Mouse (Mus musculus) embryonic fibroblast, embryonic 13.5 days (primary cell): ENCODE measurements around the gene Drg1.
"Not testable (repeated sequence)": the region's sequence is repeated elsewhere in the genome, so short reads cannot be mapped to it uniquely, and the experiment has no call there.

Source experiments
- CTCF ChIP-seq: IDR thresholded peaks from 2 replicates; pipeline ENCODE4 v1.5.1; 2011; ENCODE audit warnings: mild to moderate bottlenecking, control low read depth, low read length, moderate library complexity, borderline replicate concordance; ENCODE audit not compliant: insufficient read depth
- POLR2A ChIP-seq: IDR thresholded peaks from 2 replicates; pipeline ENCODE4 v1.6.1; 2011; ENCODE audit warnings: low read depth, mild to moderate bottlenecking, control low read depth, low read length, moderate library complexity

DNA sequence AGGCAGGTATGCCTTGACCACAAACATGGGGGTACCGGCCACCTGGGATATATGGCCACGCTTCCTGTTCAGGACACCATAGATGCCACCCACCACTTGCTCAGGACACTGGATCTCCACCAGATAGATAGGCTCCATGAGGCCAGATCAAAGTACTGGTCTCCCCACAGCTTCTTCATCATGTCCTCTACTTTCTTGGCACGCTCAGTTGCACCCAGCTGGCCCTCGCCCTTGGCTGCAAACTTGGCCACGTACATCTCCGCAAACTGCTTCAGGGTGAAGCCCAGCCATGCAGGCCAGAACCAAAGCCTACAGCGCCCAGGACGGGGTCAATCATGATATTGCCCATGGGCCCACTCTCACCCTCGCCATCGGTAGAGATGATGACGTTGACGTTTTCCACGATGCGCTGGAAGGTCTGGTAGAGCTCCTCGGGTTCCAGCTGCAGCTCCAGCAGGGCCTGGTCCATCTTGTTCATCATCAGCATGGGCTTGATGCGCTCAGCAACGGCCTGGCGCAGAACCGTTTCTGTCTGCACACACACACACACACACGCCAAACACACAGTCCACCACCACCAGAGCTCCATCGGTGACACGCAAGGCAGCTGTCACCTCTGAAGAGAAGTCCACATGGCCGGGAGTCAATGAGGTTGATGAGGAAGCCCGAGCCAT lies 116.1 kb downstream of the Drg1 start:
- not testable (repeated sequence) for TF ChIP-seq CTCF, POLR2A
